Mouse (Mus musculus) NIH3T3 (cell line): ENCODE data around the gene Rasl2-9.
"Not testable (repeated sequence)": the region's sequence is repeated elsewhere in the genome, so short reads cannot be mapped to it uniquely, and the experiment has no call there.

ENCODE experiments used
- DNase-seq: peaks from one replicate; pipeline ENCODE4 v3.0.0-alpha.2; 2012; ENCODE audit warnings: low read depth

Rasl2-9 gene

DNA sequence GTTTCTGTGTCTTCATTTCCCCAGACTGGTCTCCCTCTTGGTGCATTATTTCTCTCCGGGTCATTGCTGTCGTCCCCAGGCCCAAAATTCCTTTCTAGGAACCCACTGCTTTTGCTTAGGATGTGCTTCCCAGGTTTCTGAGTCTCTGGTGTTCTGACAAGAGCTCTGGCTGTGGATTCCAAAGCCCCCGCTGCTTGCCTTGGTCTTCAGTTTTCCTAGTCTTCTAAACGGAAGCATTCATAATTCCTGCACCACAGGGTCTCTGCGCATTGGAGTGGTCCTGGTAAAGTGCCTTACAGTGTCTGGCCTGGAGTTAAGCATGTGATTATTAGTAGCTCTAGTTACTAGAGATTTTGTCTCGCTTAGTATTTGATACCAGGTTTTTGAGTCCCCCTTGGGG lies 44.9 kb downstream of the Rasl2-9 start:
- DNase-seq: peak; percentile 38

DNA sequence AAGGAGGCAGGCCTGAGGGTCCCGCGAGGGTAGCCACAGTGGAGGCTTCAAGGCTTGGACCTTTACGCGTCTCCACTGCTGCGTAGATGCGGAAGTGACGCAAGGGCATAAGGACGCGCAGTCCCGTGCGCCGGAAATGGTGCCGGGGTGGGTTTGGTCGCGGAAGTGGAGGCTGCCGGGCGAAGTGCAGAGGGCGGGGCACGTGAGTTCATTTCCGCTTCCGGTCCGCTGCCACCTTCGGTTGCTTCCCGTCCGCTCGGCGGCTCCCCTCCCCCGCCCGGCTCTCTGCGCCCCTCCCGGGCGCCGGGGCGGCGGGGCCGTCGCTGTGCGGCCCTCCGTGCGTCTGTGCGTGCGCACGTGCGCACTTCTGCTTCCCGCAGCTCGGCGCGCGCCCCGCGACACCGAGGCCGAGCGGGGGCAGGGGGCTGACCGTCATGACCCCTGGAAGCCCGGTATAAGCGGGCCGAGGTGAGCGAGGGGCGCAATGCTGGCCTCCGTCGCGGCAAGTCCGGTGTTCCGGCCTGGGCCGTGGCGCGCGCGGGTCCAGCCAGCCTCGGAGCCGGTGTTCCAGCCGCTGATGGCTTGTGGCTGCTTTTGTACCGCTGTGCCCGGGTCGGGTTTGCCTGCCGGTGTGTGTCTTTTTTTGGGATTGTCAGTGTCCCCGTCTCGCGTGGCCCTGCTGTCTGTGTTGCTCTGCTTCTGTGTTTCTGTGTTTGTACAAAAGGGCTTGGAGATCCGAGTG lies 45.6 kb downstream of the Rasl2-9 start, which contains the start of gene Epn1:
TSS of gene Epn1 (plus strand) at position 226 of the 742 bp plus-strand sequence.
- DNase-seq: peak; percentile 96

DNA sequence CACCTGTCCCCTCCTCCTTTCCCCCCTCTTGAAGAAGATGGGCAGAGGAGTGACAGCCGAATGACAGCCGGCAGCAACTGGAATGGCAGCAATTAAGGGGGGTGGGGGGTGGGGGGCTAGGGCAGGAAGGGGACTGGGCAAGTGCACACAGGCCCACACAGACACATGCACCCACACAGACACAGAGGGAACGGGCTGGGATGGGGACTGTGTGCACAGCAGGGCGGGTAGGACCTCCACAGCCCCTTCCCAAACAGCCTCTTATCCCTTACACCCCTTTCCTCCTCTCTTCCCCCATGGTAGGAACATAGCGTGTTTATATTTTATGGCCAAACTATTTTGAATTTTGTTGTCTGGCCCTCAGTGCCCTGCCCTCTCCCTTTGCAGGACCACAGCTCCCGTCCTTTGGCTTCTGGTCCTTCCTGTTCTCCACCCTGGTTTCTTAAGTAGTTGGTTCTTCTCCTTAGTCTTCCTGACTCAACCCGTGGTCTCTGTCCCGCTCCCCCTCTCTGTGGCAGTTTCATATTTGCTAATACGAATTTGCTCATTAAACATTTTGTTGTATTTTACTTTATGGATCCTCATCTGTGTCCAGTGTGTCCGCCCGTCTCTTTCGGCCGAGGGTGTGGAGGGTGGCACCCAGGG lies 46.3 kb downstream of the Rasl2-9 start:
- DNase-seq: not testable (repeated sequence)

DNA sequence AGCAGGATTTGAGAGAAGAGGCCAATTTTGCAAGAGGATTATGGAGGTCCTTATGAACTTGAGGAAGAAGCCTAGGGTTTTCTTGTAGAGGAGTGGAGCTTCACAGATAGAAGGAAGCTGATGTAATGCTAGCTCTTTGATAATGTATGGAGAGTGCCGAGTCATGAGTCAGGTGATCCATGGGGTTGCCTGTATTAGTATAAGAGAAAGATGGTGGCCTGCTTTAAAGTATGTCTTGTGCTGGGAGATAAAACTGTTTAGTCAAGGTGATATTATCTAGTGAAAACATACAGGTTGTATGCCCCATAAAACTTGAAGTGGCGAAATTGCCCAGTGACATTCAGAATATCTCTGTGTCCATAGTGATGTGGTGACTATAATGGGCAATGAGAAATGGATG lies 48.8 kb downstream of the Rasl2-9 start:
- no peak for DNase-seq

DNA sequence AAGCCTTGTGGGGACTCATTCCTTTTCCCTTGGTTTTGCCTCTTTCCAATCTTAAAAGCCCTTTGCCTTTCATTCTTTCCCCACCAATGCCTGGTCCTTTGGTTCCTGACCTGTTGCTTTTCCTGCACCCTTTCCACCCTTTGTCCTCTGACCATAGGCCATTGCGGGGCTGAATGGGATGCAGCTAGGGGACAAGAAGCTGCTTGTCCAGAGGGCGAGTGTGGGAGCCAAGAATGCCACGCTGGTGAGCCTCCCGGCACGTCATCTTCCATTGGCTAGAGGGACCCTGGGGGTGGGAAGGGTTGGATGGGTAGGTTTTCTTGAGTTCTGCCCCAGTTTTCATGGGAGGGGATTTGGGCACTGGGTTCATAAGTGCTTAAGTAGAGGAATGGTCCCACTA lies 50.8 kb downstream of the Rasl2-9 start:
- no peak for DNase-seq
